ENCODE assay signal across 9 mouse cellular contexts in the genomic region with DNA sequence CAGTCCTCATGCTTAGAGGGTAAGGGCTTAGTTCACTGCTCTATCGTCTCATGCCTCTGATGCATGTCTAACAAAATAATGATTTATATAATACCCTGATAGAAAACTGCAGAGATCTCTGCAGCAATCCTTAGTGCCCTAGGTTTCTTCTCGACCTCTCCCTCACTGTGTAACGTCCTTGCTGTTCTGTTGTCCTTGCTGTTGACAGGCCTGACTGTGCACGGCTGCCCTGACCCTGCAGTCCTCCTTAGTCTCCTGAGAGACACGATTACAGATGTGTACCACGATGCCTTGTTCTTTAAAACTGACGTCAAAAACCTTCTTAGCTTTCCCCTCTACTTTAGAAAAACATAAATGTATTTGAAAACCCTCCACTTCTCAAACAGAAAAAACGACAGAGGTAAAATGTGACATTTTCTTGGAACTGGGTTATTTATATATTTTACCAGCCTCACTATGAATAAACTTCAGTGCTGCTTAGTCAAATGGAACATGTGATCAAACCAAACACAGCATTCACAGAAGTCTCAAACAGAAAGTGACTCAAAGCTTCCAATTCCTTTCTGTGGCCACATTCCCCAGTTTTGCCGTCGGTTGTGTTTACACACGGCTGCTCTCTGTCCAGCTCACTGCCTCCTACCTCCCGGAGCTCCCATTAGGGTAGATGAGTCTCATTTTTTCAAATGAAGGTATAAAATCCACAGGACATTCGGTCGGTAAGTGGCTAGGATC. TPM values are rescaled to one million over a fixed set of nuclear protein-coding genes. Genes with fewer than 3 reads are reported as not detected.
DNase-seq lines count a peak whose midpoint lies in the region; ATAC-seq and TF ChIP-seq lines count a peak whose summit lies in the region.
"Had no signal": no experiment of that assay in that cellular context is flagged by ENCODE, and none has a peak within 500 bp of the region (broad histone marks: within the 10 kb centered on the region; RNA-seq: fewer than 3 reads in every experiment).

No protein-coding gene starts in this region.

- no peak overlapping the region for H3K9ac ChIP-seq in kidney, embryonic 14.5 days (ENCODE audit: low read depth, low read length)
- H3K9ac ChIP-seq in lung, postnatal 0 days (replicated peaks; ENCODE audit: low read depth), result no peak overlapping the region
- no peak overlapping the region for H3K9ac ChIP-seq in forebrain, embryonic 13.5 days
- H3K9ac ChIP-seq in midbrain, embryonic 11.5 days (ENCODE audit: low read length), result no peak overlapping the region

- H3K4me2 ChIP-seq in kidney, embryonic 14.5 days (replicated peaks; ENCODE audit: low read depth, low read length), result 0 out of 2 replicates have a peak overlapping the region, but pooled peaks have one; percentile 10
- H3K4me2 ChIP-seq in lung, postnatal 0 days (replicated peaks; ENCODE audit: low read depth, low read length), result no peak overlapping the region; the same call in 1 of the 2 replicates
- no peak overlapping the region for H3K4me2 ChIP-seq in forebrain, embryonic 13.5 days
- H3K4me2 ChIP-seq in midbrain, embryonic 11.5 days, result no peak overlapping the region

- no peak for TF ChIP-seq CTCF in lung, postnatal 0 days (IDR thresholded peaks at IDR 0.05)

- no peaks in the 10 kb centered on the region for H3K9me3 ChIP-seq in kidney, embryonic 14.5 days (ENCODE audit: control insufficient read depth, low read length)
- no peaks in the 10 kb centered on the region for H3K9me3 ChIP-seq in lung, postnatal 0 days (ENCODE audit: low read length)
- H3K9me3 ChIP-seq in forebrain, embryonic 13.5 days (replicated peaks), result no peaks in the 10 kb centered on the region
- H3K9me3 ChIP-seq in midbrain, embryonic 11.5 days (ENCODE audit: control insufficient read depth, low read length), result no peaks in the 10 kb centered on the region

- ATAC-seq in kidney, embryonic 14.5 days (ENCODE audit: low FRiP score, low TSS enrichment), result no peak
- peak; percentile 79 for ATAC-seq in CD4-positive, CD25-positive, alpha-beta regulatory T cell, adult 4 months
- peak; percentile 75 for ATAC-seq in lung, postnatal 0 days
- ATAC-seq in forebrain, embryonic 13.5 days, result no peak
- no peak for ATAC-seq in midbrain, embryonic 11.5 days (ENCODE audit: low FRiP score)

- H3K27ac ChIP-seq in kidney, embryonic 14.5 days (ENCODE audit: low read depth, low read length), result peak overlapping the region; percentile 17; the same call in 1 of the 2 replicates
- H3K27ac ChIP-seq in lung, postnatal 0 days (ENCODE audit: low read length), result peak overlapping the region; percentile 60
- no peak overlapping the region for H3K27ac ChIP-seq in forebrain, embryonic 13.5 days
- no peak overlapping the region for H3K27ac ChIP-seq in midbrain, embryonic 11.5 days (ENCODE audit: low read depth, low read length)

- no peak overlapping the region for H3K4me3 ChIP-seq in kidney, embryonic 14.5 days (ENCODE audit: low read length)
- H3K4me3 ChIP-seq in lung, postnatal 0 days (ENCODE audit: low read depth, low read length), result no peak overlapping the region
- H3K4me3 ChIP-seq in forebrain, embryonic 13.5 days, result no peak overlapping the region
- no peak overlapping the region for H3K4me3 ChIP-seq in midbrain, embryonic 11.5 days (ENCODE audit: low read depth, low read length)

- no peak for TF ChIP-seq EP300 in lung, postnatal 0 days (IDR thresholded peaks at IDR 0.05)

- H3K27me3 ChIP-seq in kidney, embryonic 14.5 days (ENCODE audit: control insufficient read depth, insufficient read depth, low read length), result no peaks in the 10 kb centered on the region
- no peaks in the 10 kb centered on the region for H3K27me3 ChIP-seq in lung, postnatal 0 days (replicated peaks; ENCODE audit: insufficient read depth, low read length)
- no peaks in the 10 kb centered on the region for H3K27me3 ChIP-seq in forebrain, embryonic 13.5 days
- no peaks in the 10 kb centered on the region for H3K27me3 ChIP-seq in midbrain, embryonic 11.5 days (ENCODE audit: control insufficient read depth, insufficient read depth, low read length)

- peaks cover 27% of the 10 kb centered on the region for H3K4me1 ChIP-seq in kidney, embryonic 14.5 days (ENCODE audit: control insufficient read depth, insufficient read depth, low read length)
- H3K4me1 ChIP-seq in lung, postnatal 0 days (ENCODE audit: insufficient read depth, low read depth, low read length), result no peaks in the 10 kb centered on the region; the same call in 1 of the 2 replicates
- no peaks in the 10 kb centered on the region for H3K4me1 ChIP-seq in forebrain, embryonic 13.5 days
- H3K4me1 ChIP-seq in midbrain, embryonic 11.5 days (ENCODE audit: control insufficient read depth, insufficient read depth, low read length), result peaks cover 2% of the 10 kb centered on the region; the same call in 1 of the 2 replicates

- 53% methylated on average over 14 of the region's 14 CpGs for WGBS in kidney, embryonic 14.5 days
- WGBS in lung, postnatal 0 days, result 41% methylated on average over 14 of the region's 14 CpGs
- WGBS in forebrain, embryonic 13.5 days, result 85% methylated on average over 14 of the region's 14 CpGs
- 76% methylated on average over 14 of the region's 14 CpGs for WGBS in midbrain, embryonic 11.5 days

- peaks cover 19% of the 10 kb centered on the region for H3K36me3 ChIP-seq in kidney, embryonic 14.5 days (ENCODE audit: control insufficient read depth, insufficient read depth, low read length)
- H3K36me3 ChIP-seq in lung, postnatal 0 days (ENCODE audit: insufficient read depth, low read length), result peaks cover 6% of the 10 kb centered on the region; the same call in 1 of the 2 replicates
- H3K36me3 ChIP-seq in forebrain, embryonic 13.5 days (ENCODE audit: poor library complexity, severe bottlenecking), result peaks cover 59% of the 10 kb centered on the region
- peaks cover 3% of the 10 kb centered on the region; the same call in 1 of the 2 replicates for H3K36me3 ChIP-seq in midbrain, embryonic 11.5 days (ENCODE audit: control insufficient read depth, insufficient read depth, low read length)

- no peak for DNase-seq in kidney, postnatal 36 days
- peak; percentile 67 for DNase-seq in brain, adult 2 months (ENCODE audit: low read depth, low spot score)
- peak; percentile 69 for DNase-seq in lung, postnatal 0 days (ENCODE audit: low spot score)
- DNase-seq in midbrain, embryonic 11.5 days (ENCODE audit: low spot score, missing footprints), result no peak
- DNase-seq: cerebellum, postnatal 36 days; spleen, adult 18-20 months had no signal

RNA-seq across cellular contexts. Expression of a gene that starts 11.4 kb away (rescaled TPM):
- 84.6 and 146 TPM in 2 replicates for polyA plus RNA-seq in kidney, embryonic 14.5 days (2014; fragmentation: Nextera tagmentation; extraction: Ambion mirVana)
- 10 to 100 TPM; 27.0 to 31.0 TPM for polyA plus RNA-seq in CD4-positive, CD25-positive, alpha-beta regulatory T cell, adult 4 months (2017; shearing (Covaris generic))
- polyA plus RNA-seq in lung, postnatal 0 days (2015; fragmentation: Nextera tagmentation; extraction: Ambion mirVana), result 89.1 and 93.8 TPM in 2 replicates
- polyA plus RNA-seq in forebrain, embryonic 13.5 days (2015; fragmentation: Nextera tagmentation; extraction: Ambion mirVana), result 75.2 and 84.1 TPM in 2 replicates
- polyA plus RNA-seq in midbrain, embryonic 11.5 days (2014; fragmentation: Nextera tagmentation; extraction: Ambion mirVana), result 105 and 115 TPM in 2 replicates

RNA-seq across cellular contexts. Expression of a gene that starts 54.0 kb away (rescaled TPM):
- polyA plus RNA-seq in kidney, embryonic 14.5 days (2014; fragmentation: Nextera tagmentation; extraction: Ambion mirVana), result 61.3 and 76.6 TPM in 2 replicates
- 10 to 100 TPM; 45.5 to 62.2 TPM for polyA plus RNA-seq in CD4-positive, CD25-positive, alpha-beta regulatory T cell, adult 4 months (2017; shearing (Covaris generic))
- 151 and 155 TPM in 2 replicates for polyA plus RNA-seq in lung, postnatal 0 days (2015; fragmentation: Nextera tagmentation; extraction: Ambion mirVana)
- 56.9 and 58.4 TPM in 2 replicates for polyA plus RNA-seq in forebrain, embryonic 13.5 days (2015; fragmentation: Nextera tagmentation; extraction: Ambion mirVana)
- 39.5 and 45.4 TPM in 2 replicates for polyA plus RNA-seq in midbrain, embryonic 11.5 days (2014; fragmentation: Nextera tagmentation; extraction: Ambion mirVana)

Comparison
In these comparisons a context has a peak if more than half of its experiments do, and no peak if none do; other contexts are left out.
1. ATAC-seq: peak in CD4-positive, CD25-positive, alpha-beta regulatory T cell, adult 4 months (single experiment) and lung, postnatal 0 days (single experiment); none in kidney, embryonic 14.5 days (single experiment), forebrain, embryonic 13.5 days (single experiment) and midbrain, embryonic 11.5 days (single experiment).
2. H3K27ac ChIP-seq: peak in kidney, embryonic 14.5 days (single experiment) and lung, postnatal 0 days (single experiment); none in forebrain, embryonic 13.5 days (single experiment) and midbrain, embryonic 11.5 days (single experiment).
3. DNase-seq: peak in brain, adult 2 months (single experiment) and lung, postnatal 0 days (single experiment); none in kidney, postnatal 36 days (0 of 2) and midbrain, embryonic 11.5 days (single experiment).